Mouse (Mus musculus) cerebellum, adult 9-10 months (tissue): ENCODE measurements around the gene Marcks.

Experiments used
- DNase-seq: peaks from one replicate; pipeline ENCODE4 v3.0.0; 2022

The Marcks gene

GRCm38 (mm10) chr10:37138778-37139442 lies at the start of gene Marcks:
Gene Marcks, minus strand, starts transcription at chr10:37138920.
- DNase-seq: peak; percentile 80

GRCm38 (mm10) chr10:37177071-37177470 lies 38.4 kb upstream of the Marcks start:
- no peak for DNase-seq

- no peak for DNase-seq
Measured at GRCm38 (mm10) chr10:37172416-37172950, 33.8 kb upstream of the Marcks start.

GRCm38 (mm10) chr10:37171711-37172415 lies 33.1 kb upstream of the Marcks start:
- no peak for DNase-seq

GRCm38 (mm10) chr10:37170878-37171277 lies 32.2 kb upstream of the Marcks start:
- DNase-seq: no peak

GRCm38 (mm10) chr10:37170466-37170865 lies 31.7 kb upstream of the Marcks start:
- no peak for DNase-seq

- no peak for DNase-seq
Measured at GRCm38 (mm10) chr10:37167527-37167926, 28.8 kb upstream of the Marcks start.

- DNase-seq: no peak
Measured at GRCm38 (mm10) chr10:37159731-37160130, 21.0 kb upstream of the Marcks start.

- DNase-seq: no peak
Measured at GRCm38 (mm10) chr10:37157156-37157555, 18.4 kb upstream of the Marcks start.

- DNase-seq: no peak
Measured at GRCm38 (mm10) chr10:37155131-37155530, 16.4 kb upstream of the Marcks start.

- DNase-seq: no peak
Measured at GRCm38 (mm10) chr10:37151539-37152271, 13.0 kb upstream of the Marcks start.

- DNase-seq: no peak
Measured at GRCm38 (mm10) chr10:37148016-37148415, 9.3 kb upstream of the Marcks start.

- no peak for DNase-seq
Measured at GRCm38 (mm10) chr10:37145456-37145855, 6.7 kb upstream of the Marcks start.

GRCm38 (mm10) chr10:37141621-37142020 lies 2.9 kb upstream of the Marcks start:
- DNase-seq: peak; percentile 33

- peak; percentile 78 for DNase-seq
Measured at GRCm38 (mm10) chr10:37140736-37141451, 2.2 kb upstream of the Marcks start.

GRCm38 (mm10) chr10:37140166-37140735 lies 1.5 kb upstream of the Marcks start:
- DNase-seq: no peak

GRCm38 (mm10) chr10:37139443-37140165 lies 884 bp upstream of the Marcks start:
- peak; percentile 29 for DNase-seq

GRCm38 (mm10) chr10:37138311-37138731 lies 399 bp downstream of the Marcks start:
- DNase-seq: peak; percentile 49

GRCm38 (mm10) chr10:37137531-37138310 lies 999 bp downstream of the Marcks start:
- peak; percentile 69 for DNase-seq

GRCm38 (mm10) chr10:37136981-37137518 lies 1.7 kb downstream of the Marcks start:
- DNase-seq: peak; percentile 90
